Mouse (Mus musculus) midbrain, embryonic 14.5 days (tissue): Measurements from ENCODE around the gene Nrcam. TPM values are rescaled to one million over a fixed set of nuclear protein-coding genes. Genes with fewer than 3 reads are reported as not detected.

Source experiments
- ATAC-seq: fragments of 200-750 bp; cut with Nextera tagmentation; 2 replicates; pipeline ENCODE4 v1.8.0; 2017; ENCODE audit warnings: moderate number of reproducible peaks, moderate library complexity; ENCODE audit not compliant: low FRiP score, low TSS enrichment
- DNase-seq: peaks from one replicate; pipeline ENCODE4 v3.0.0-alpha.2; 2015
- H3K27ac ChIP-seq: fragments of 300-500 bp; sonication (generic); replicated peaks from 2 replicates; pipeline ENCODE4 v1.5.1; 2014; ENCODE audit warnings: mild to moderate bottlenecking, low read depth, low read length, moderate library complexity
- H3K27me3 ChIP-seq: fragments of 300-500 bp; sonication (generic); 2 replicates; pipeline ENCODE4 v1.6.1; 2014; ENCODE audit warnings: low read length, control low read depth, mixed read lengths; ENCODE audit not compliant: control insufficient read depth, insufficient read depth
- H3K36me3 ChIP-seq: fragments of 300-500 bp; sonication (generic); 2 replicates; pipeline ENCODE4 v1.6.1; 2014; ENCODE audit warnings: low read length, control low read depth; ENCODE audit not compliant: control insufficient read depth, insufficient read depth
- H3K4me1 ChIP-seq: fragments of 300-500 bp; sonication (generic); 2 replicates; pipeline ENCODE4 v1.6.1; 2014; ENCODE audit warnings: mild to moderate bottlenecking, antibody characterized with exemption, low read length, control low read depth; ENCODE audit not compliant: control insufficient read depth, insufficient read depth
- H3K4me2 ChIP-seq: fragments of 300-500 bp; sonication (generic); 2 replicates; pipeline ENCODE4 v1.6.1; 2014; ENCODE audit warnings: mild to moderate bottlenecking, low read length, moderate library complexity
- H3K4me3 ChIP-seq: fragments of 300-500 bp; sonication (generic); replicated peaks from 2 replicates; pipeline ENCODE4 v1.5.1; 2014; ENCODE audit warnings: low read depth, low read length
- H3K9ac ChIP-seq: fragments of 300-500 bp; sonication (generic); replicated peaks from 2 replicates; pipeline ENCODE4 v1.6.1; 2014; ENCODE audit warnings: mild to moderate bottlenecking, low read length, moderate library complexity
- H3K9me3 ChIP-seq: fragments of 300-500 bp; sonication (generic); 2 replicates; pipeline ENCODE4 v1.6.1; 2016; ENCODE audit warnings: low read length, control low read depth, mixed read lengths; ENCODE audit not compliant: control insufficient read depth
- WGBS: fragments of 180-500 bp; shearing (Covaris S2); extraction: QIAGEN DNeasy Blood & Tissue Kit; methylation state at CpG from one replicate; pipeline ENCODE4 v1.1.7; 2014; 5-methylcytosine and 5-hydroxymethylcytosine counted together
- polyA plus RNA-seq: library from polyadenylated mRNA; unstranded; fragments of >200 nt; fragmentation: Nextera tagmentation; extraction: Ambion mirVana; gene quantifications from 2 replicates; pipeline ENCODE4 v1.2.1, GENCODE M21; 2014

The Nrcam gene
- polyA plus RNA-seq, 1 experiment from 2014 or later, result 198 TPM

DNA sequence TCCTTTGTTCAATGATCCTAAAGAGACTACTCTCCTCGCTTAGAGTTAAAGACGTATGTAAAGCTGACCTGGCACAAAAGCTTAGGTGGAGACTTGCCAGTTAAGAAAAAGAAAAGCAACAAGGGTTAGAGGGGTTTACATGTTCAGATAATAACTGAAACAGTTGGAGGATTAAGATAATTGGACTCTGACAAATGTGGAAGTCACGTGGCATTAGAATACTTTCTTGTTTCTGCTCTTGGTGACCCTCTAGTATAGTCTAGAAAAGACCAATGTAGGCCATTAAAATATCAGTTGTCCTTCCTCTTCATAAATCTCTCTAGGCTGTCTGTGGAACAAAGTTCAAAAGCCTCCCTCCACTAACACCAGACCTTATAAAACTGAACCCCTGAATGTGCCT is 20.5 kb upstream of the Nrcam start:
- no peak for DNase-seq
- H3K4me3 ChIP-seq, result no peak overlapping the region
- no peaks in the 10 kb centered on the region for H3K9me3 ChIP-seq
- no peak for ATAC-seq
- no peaks in the 10 kb centered on the region for H3K4me1 ChIP-seq
- H3K36me3 ChIP-seq, result peaks cover 40% of the 10 kb centered on the region
- H3K27ac ChIP-seq, result no peak overlapping the region
- WGBS, result 92% methylated on average over 3 of the region's 3 CpGs
- no peak overlapping the region for H3K4me2 ChIP-seq
- no peaks in the 10 kb centered on the region for H3K27me3 ChIP-seq
- no peak overlapping the region for H3K9ac ChIP-seq

- Histone ChIP-seq H3K9me3 (no peaks in the 10 kb centered on the region), H3K27ac (no peak overlapping the region), H3K4me2 (no peak overlapping the region), H3K4me3 (no peak overlapping the region), H3K27me3 (no peaks in the 10 kb centered on the region), H3K36me3 (peaks cover 25% of the 10 kb centered on the region), H3K9ac (no peak overlapping the region), H3K4me1 (no peaks in the 10 kb centered on the region)
- WGBS, result 93% methylated on average over 2 of the region's 2 CpGs
- no peak for ATAC-seq
- DNase-seq, result no peak
Measured at GRCm38 (mm10) chr12:44315212-44315611, 13.5 kb upstream of the Nrcam start.

DNA sequence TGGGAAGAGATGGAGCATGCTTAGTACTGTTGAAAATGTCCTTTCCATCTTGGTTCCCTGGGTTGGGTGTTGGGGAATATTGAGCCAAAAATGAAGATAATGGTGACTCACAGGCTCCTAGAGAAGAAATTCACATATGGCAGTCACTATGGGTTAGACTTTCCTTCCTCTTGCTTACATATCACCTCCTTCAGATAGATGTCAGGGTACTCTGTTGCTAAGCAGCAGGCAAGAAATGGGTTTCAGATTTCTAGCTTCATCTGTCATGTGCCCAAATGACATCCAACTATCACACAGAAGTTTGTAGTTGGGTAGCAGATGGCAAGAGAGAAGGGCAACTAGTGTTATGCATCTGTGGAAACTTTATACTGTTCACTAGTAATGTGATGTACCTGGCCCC is 3.6 kb upstream of the Nrcam start:
- Histone ChIP-seq H3K9me3 (no peaks in the 10 kb centered on the region), H3K9ac (no peak overlapping the region), H3K27ac (no peak overlapping the region), H3K36me3 (no peaks in the 10 kb centered on the region), H3K4me1 (no peaks in the 10 kb centered on the region), H3K4me3 (no peak overlapping the region), H3K4me2 (no peak overlapping the region), H3K27me3 (no peaks in the 10 kb centered on the region)
- DNase-seq, result no peak
- ATAC-seq, result no peak

DNA sequence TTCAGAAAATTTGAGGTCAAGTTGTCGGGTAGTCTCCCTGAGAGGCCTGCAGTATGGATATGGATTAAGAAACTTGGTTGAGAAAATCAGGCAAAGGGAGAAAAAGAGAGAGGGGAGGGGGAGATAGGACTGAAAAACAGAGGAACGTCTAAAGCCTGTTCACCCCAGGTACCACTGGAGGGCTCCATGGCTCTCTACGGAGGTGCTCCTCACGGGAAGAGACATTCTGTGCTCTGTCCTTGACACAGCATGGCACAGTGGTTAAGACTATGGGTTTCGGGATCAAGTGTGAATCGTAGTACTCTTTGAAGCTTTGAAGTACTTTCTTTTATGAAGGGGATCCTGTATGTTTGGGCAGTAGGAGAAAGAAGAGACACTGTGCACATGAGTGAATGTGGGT is 1.2 kb upstream of the Nrcam start:
- H3K4me2 ChIP-seq, result no peak overlapping the region
- no peaks in the 10 kb centered on the region for H3K27me3 ChIP-seq
- no peak overlapping the region for H3K4me3 ChIP-seq
- H3K36me3 ChIP-seq, result no peaks in the 10 kb centered on the region
- no peak overlapping the region for H3K27ac ChIP-seq
- WGBS, result 28% methylated on average over 6 of the region's 6 CpGs
- no peak overlapping the region for H3K9ac ChIP-seq
- ATAC-seq (no peak), DNase-seq (peak; percentile 79)
- H3K4me1 ChIP-seq, result peaks cover 19% of the 10 kb centered on the region
- no peaks in the 10 kb centered on the region for H3K9me3 ChIP-seq

GRCm38 (mm10) chr12:44329316-44330215 is 881 bp downstream of the Nrcam start:
- Histone ChIP-seq H3K4me3 (peak overlapping the region; percentile 83), H3K9me3 (no peaks in the 10 kb centered on the region), H3K4me1 (peaks cover 23% of the 10 kb centered on the region), H3K36me3 (0 out of 2 replicates have a peak, but pooled peaks cover 3% of the 10 kb centered on the region), H3K27ac (peak overlapping the region; percentile 96), H3K4me2 (peak overlapping the region; percentile 68), H3K9ac (peak overlapping the region; percentile 90), H3K27me3 (no peaks in the 10 kb centered on the region)
- WGBS, result under 1% methylated on average over 61 of the region's 61 CpGs
- ATAC-seq (peak; percentile 76), DNase-seq (peak; percentile 85)

DNA sequence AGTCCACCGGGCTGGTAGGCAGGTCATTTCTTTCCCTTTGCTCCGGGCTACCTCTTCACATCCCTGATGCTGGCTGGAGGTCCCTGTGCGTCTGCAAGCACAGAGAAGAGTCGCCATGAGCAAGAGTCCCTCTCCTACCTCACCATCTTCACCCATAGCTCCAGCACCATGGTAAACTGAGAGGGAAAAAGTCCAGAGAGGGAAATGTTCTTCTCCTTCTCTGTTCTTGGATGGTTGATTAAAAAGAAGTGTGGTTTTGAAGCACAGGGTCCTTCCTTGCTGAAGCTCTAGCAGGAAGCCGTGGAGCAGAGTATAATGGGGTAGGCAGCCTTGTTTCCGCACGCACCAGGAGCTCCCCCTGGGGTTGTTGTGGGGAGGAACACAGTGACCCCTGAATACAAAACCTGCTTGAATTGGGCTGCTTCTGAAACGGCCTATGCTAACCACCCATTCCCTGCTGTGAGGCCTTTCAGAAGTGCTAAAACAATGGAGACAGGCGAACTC is 1.6 kb downstream of the Nrcam start:
- WGBS, result 1% methylated on average over 9 of the region's 9 CpGs
- peak; percentile 73 for DNase-seq

DNA sequence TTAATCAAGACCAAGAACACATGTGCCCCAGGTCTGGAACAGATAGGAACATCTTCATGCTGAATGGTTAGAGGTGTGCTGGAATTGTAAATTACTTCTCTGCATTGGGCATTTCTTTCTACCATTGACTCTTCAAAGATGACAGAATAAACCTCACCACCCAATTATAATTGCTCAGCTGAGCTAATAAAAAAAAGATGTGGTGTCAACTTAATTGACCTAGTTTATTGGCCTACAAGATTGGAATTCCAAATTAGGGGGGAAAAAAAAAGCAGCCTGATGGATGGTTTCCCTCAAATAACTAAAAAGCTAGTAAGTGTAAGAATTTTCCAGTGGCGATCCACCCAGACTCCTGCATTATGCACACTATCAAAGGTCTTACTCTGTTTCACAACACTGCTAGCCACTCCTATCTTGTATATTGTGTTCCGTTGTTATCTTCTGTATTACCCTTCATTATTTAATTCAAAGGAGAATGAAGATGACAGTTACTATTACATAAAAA is 8.5 kb downstream of the Nrcam start:
- peak overlapping the region; percentile 68; the same call in 1 of the 2 replicates for H3K27ac ChIP-seq
- no peaks in the 10 kb centered on the region for H3K9me3 ChIP-seq

More for the DNA sequence above, 1.6 kb downstream of the Nrcam start:
- H3K4me2 ChIP-seq, result peak overlapping the region; percentile 68
- no peaks in the 10 kb centered on the region for H3K27me3 ChIP-seq
- H3K4me1 ChIP-seq, result peaks cover 23% of the 10 kb centered on the region
- no peaks in the 10 kb centered on the region for H3K9me3 ChIP-seq
- H3K27ac ChIP-seq, result peak overlapping the region; percentile 96
- H3K36me3 ChIP-seq, result 0 out of 2 replicates have a peak, but pooled peaks cover 3% of the 10 kb centered on the region
- H3K4me3 ChIP-seq, result peak overlapping the region; percentile 83
- H3K9ac ChIP-seq, result peak overlapping the region; percentile 90
- ATAC-seq, result peak; percentile 3; the same call in 1 of the 2 replicates

GRCm38 (mm10) chr12:44338195-44338622 is 9.5 kb downstream of the Nrcam start:
- Histone ChIP-seq H3K9me3 (no peaks in the 10 kb centered on the region), H3K36me3 (0 out of 2 replicates have a peak, but pooled peaks cover 3% of the 10 kb centered on the region), H3K9ac (no peak overlapping the region), H3K4me3 (no peak overlapping the region), H3K4me2 (peak overlapping the region; percentile 38), H3K4me1 (peaks cover 25% of the 10 kb centered on the region), H3K27ac (peak overlapping the region; percentile 68), H3K27me3 (no peaks in the 10 kb centered on the region)
- 4% methylated on average over 8 of the region's 8 CpGs for WGBS
- DNase-seq, result peak; percentile 65
- ATAC-seq, result peak; percentile 81

More for the DNA sequence above, 8.5 kb downstream of the Nrcam start:
- H3K9ac ChIP-seq, result no peak overlapping the region
- H3K27me3 ChIP-seq, result no peaks in the 10 kb centered on the region
- 48% methylated on average over 2 of the region's 2 CpGs for WGBS
- DNase-seq (peak; percentile 22), ATAC-seq (no peak)
- H3K4me1 ChIP-seq, result peaks cover 24% of the 10 kb centered on the region
- no peak overlapping the region for H3K4me2 ChIP-seq
- no peak overlapping the region for H3K4me3 ChIP-seq
- H3K36me3 ChIP-seq, result 0 out of 2 replicates have a peak, but pooled peaks cover 3% of the 10 kb centered on the region
